Mouse (Mus musculus) adrenal gland, postnatal 0 days (tissue): ENCODE measurements around the gene Prss35. TPM values are rescaled to one million over a fixed set of nuclear protein-coding genes. Genes with fewer than 3 reads are reported as not detected.

Experiments
- polyA plus RNA-seq: library from polyadenylated mRNA; unstranded; fragments of >200 nt; fragmentation: Nextera tagmentation; extraction: Ambion mirVana; gene quantifications from 2 replicates; pipeline ENCODE4 v1.2.1, GENCODE M21; 2015

Prss35 gene
- 19.4 and 34.7 TPM in 2 replicates for polyA plus RNA-seq

GRCm38 (mm10) chr9:86742959-86743911 is at the start of gene Prss35:
Prss35 (plus strand) TSS chr9:86743649.

DNA sequence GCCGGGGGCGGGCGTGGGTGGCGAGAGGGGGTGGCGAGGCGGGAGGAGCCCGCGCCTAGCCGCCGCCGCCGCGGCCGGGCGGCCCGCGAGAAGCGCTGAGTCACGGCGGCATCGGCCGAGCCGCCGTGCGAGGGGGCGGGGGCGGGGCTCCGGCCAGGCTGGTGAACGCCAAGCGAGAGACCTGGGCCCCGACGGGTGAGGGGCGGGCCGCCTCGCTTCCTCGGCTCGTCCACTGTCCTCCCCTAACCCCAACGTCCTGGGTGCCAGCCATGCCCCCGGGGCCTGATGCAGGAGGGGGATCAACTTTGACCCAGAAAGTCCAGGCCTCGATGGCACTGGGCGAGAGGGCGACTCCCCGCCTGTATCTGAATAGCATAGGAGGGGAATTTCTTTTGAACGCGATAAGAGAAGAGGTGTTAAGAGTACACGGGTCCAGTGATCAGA is 47.6 kb upstream of the Prss35 start, which contains the start of gene Me1:
Gene Me1 (minus strand): TSS at position 136 of the 444 bp plus-strand sequence.

Other genes with a start within 250 kb of the Prss35 start
- 23.8 and 47.7 TPM in 2 replicates for gene Pgm3, start 171.8 kb upstream of the Prss35 start, polyA plus RNA-seq
- gene Rwdd2a, start 171.7 kb upstream of the Prss35 start, polyA plus RNA-seq = 31.9 and 44.7 TPM in 2 replicates
- 121 and 356 TPM in 2 replicates for gene Me1, start 47.7 kb upstream of the Prss35 start, polyA plus RNA-seq
- 23.2 and 28.8 TPM in 2 replicates for gene Snap91, start 137.0 kb downstream of the Prss35 start, polyA plus RNA-seq